Mouse (Mus musculus): ENCODE measurements around the gene Lrrn4.

The Lrrn4 gene

DNA sequence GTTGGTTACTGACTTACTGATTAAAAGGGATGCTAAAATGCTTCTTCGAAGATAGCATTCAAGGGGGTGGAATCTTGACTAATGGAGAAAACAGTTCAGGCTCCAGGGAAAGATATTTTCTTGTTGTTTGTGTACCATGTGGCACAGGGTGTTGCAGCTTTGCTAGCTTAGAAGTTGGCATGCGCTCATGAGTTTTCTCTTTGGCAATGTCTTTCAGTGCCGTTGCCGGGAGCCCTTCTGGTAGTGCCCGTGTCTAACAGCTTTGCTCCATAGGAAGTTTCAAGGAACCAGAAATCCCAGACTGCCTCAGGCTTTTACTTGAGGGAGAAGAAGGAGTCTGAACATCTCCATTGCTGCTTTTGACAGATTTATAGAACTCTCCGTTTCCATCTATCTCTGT, 31.6 kb downstream of the Lrrn4 start:
- Histone ChIP-seq H3K27me3 (ENCODE audit: control insufficient read depth, insufficient read depth, low read length, poor library complexity, severe bottlenecking) (no peaks in the 10 kb centered on the region), H3K36me3 (ENCODE audit: control insufficient read depth, insufficient read depth, low read length, poor library complexity, severe bottlenecking) (no peaks in the 10 kb centered on the region; the same call in 1 of the 2 replicates)
- no peak for DNase-seq (ENCODE audit: low read depth, low spot score)

DNA sequence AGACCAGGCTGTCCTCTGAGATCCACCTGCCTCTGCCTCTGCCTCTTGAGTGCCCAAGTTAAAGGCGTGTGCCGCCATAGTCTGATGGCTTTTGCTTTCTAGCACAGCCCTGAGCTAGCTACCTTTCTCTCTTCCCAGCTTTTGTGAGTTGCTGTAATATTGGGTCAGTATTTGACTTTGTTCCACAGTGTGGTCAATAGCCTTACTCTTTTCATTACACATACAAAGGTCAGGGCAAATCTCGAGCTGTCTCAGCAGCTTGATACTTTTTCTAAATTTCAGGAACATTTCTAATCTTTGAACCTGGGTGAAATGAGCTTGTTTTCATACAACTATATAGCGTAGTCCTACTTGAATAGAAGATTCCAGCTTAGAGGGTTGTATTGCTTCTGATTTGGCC, 32.3 kb downstream of the Lrrn4 start:
- Histone ChIP-seq H3K36me3 (ENCODE audit: control insufficient read depth, insufficient read depth, low read length, poor library complexity, severe bottlenecking) (no peaks in the 10 kb centered on the region; the same call in 1 of the 2 replicates), H3K27me3 (ENCODE audit: control insufficient read depth, insufficient read depth, low read length, poor library complexity, severe bottlenecking) (no peaks in the 10 kb centered on the region)
- no peak for DNase-seq (ENCODE audit: low read depth, low spot score)

DNA sequence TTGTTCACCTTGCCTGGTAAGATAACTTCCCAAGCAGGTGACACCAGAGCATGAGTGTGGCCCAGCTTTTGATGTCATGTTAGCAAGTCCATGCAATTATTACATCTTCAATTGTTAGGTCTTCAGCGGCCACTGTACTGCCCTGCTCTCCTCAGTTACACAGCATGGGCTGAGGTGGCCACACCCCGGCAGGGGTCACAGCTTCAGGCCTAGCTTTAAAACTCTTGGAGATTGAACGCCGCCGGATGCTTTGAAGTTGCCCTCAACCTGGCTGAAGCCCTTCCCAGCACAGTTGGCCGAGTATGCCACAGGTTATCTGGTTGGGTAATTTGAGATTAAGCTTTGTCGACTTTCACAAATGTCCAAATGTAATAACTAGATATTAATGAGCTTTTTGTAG, 33.1 kb downstream of the Lrrn4 start:
- Histone ChIP-seq H3K36me3 (ENCODE audit: control insufficient read depth, insufficient read depth, low read length, poor library complexity, severe bottlenecking) (no peaks in the 10 kb centered on the region; the same call in 1 of the 2 replicates), H3K27me3 (ENCODE audit: control insufficient read depth, insufficient read depth, low read length, poor library complexity, severe bottlenecking) (no peaks in the 10 kb centered on the region)
- peak; percentile 3 for DNase-seq (ENCODE audit: low read depth, low spot score)

DNA sequence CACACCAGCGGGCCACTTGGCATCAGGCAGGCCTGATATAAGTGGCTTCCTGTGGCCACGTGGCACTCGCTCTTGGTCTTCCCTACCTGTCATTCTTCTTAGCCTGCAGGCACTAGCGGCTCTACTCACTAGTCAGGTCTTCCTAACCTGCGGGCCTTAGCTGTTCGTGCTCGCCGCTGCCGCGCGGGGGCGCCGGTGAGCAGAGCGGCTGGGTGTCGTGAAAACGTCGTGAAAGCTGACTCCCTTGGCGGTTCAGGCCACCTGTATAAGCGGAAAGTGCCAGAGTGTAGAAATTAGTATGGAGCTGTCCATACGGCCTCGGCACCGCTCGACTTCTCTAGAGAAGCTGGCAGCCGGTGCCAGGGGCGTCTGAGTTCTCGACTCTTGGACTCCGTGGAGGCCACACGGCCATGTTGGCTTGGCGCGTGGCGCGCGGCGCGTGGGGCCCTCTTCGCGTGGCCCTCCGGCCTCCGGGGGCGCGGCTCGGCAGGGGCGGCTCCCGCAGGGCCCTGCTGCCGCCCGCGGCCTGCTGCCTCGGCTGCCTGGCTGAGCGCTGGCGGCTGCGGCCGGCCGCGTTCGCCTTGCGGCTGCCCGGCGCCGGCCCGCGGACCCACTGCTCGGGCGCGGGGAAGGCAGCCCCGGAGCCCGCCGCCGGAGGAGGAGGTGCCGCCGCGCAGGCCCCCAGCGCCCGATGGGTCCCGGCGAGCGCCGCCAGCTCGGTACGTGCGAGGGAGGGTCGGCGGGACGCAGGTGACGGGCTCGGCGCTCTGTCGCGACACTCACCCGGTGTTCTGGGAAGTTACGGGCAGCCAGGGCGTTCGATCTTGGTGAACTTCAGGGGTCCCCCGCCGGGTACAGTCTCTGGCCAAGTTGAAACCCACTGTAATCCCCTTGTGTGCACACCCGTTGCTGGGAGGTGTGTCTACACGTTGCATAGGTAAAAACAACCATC, 34.0 kb downstream of the Lrrn4 start, which contains the start of gene Crls1:
Crls1 (plus strand) TSS at position 260 of the 952 bp plus-strand sequence.
- Histone ChIP-seq H3K27me3 (ENCODE audit: control insufficient read depth, insufficient read depth, low read length, poor library complexity, severe bottlenecking) (no peaks in the 10 kb centered on the region), H3K36me3 (ENCODE audit: control insufficient read depth, insufficient read depth, low read length, poor library complexity, severe bottlenecking) (no peaks in the 10 kb centered on the region; the same call in 1 of the 2 replicates)
- peak; percentile 97 for DNase-seq (ENCODE audit: low read depth, low spot score)

DNA sequence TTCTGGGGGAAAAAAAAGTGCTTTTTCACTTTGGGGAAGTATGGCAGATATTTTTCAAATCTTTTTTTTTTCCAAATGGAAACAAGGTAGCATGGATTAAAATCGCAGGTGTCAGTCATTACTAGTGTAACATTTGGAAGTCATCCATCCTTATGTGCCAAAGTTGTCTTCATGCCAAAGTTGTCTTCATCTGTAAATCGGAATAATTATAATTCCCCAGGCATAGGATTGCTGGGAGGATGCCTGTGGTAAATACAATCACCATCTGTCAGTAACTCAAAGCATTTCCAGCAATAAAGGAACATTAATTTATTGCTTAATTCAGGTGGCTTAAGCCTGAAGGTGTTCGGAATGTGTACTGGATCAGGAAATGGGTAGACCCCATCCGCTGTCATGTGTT, 39.6 kb downstream of the Lrrn4 start:
- DNase-seq (ENCODE audit: low read depth, low spot score), result no peak
- no peaks in the 10 kb centered on the region for H3K27me3 ChIP-seq (ENCODE audit: control insufficient read depth, insufficient read depth, low read length, poor library complexity, severe bottlenecking)

More for the DNA sequence above, 39.6 kb downstream of the Lrrn4 start:
- H3K36me3 ChIP-seq (ENCODE audit: control insufficient read depth, insufficient read depth, low read length, poor library complexity, severe bottlenecking), result no peaks in the 10 kb centered on the region
